Mouse (Mus musculus) cortical plate, adult 2 months (tissue): ENCODE measurements at regions not wholly inside any gene's neighbourhood (a gene's known extent, or its start where the extent isn't known, plus 50 kb on each side); places are given as distances from the start of the nearest gene placed in this dataset.
"Not testable (repeated sequence)": the region's sequence is repeated elsewhere in the genome, so short reads cannot be mapped to it uniquely, and the experiment has no call there.

Source experiments
- H3K27ac ChIP-seq: fragments of 200-500 bp; 2 replicates; pipeline ENCODE4 v1.5.1; 2012; ENCODE audit warnings: low read length, control low read depth, inconsistent platforms; ENCODE audit not compliant: insufficient read depth
- H3K4me1 ChIP-seq: fragments of 200-500 bp; 2 replicates; pipeline ENCODE4 v1.6.1; 2011; ENCODE audit warnings: low read length; ENCODE audit not compliant: control insufficient read depth, insufficient read depth
- H3K4me3 ChIP-seq: fragments of 200-500 bp; 2 replicates; pipeline ENCODE4 v1.5.1; 2011; ENCODE audit warnings: mild to moderate bottlenecking, low read length, control low read depth; ENCODE audit not compliant: insufficient read depth
- CTCF ChIP-seq: fragments of 200-500 bp; IDR thresholded peaks from 2 replicates; pipeline ENCODE4 v1.5.1; 2011; ENCODE audit warnings: mild to moderate bottlenecking, control low read depth, low read length; ENCODE audit not compliant: insufficient read depth; ENCODE audit errors: extremely low read depth
- POLR2A ChIP-seq: fragments of 200-500 bp; IDR thresholded peaks from 2 replicates; pipeline ENCODE4 v1.6.1; 2011; ENCODE audit warnings: mild to moderate bottlenecking, low read length, control low read depth; ENCODE audit not compliant: insufficient read depth; ENCODE audit errors: extremely low read depth

GRCm38 (mm10) chr1:185939914-185940313 is 177.2 kb downstream of the Lyplal1 start:
- H3K4me1 ChIP-seq = no peaks in the 10 kb centered on the region
- no peak for TF ChIP-seq CTCF
- no peak for TF ChIP-seq POLR2A
- H3K4me3 ChIP-seq = no peak overlapping the region

DNA sequence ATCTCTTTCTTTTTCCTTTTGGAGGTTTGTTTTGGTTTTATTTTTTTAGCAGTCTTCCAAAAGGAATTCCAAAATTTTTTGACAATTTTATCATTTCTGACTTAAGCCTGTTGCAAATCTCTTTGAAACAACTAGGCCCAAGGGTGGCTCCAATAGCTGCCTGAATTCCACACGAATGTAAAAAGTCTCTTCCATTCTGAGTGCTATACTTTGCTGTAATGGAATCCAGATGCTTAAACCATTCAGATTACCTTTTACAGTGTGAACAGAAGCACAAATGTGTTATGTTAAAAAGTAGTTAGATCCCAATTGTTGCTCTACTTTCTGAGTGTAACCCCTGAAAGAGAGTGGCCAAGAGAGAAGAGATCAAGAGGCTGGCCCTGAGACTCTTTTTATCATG is 176.6 kb downstream of the Lyplal1 start:
- Histone ChIP-seq H3K27ac (no peak overlapping the region), H3K4me3 (no peak overlapping the region), H3K4me1 (no peaks in the 10 kb centered on the region)
- TF ChIP-seq CTCF (no peak), POLR2A (no peak)

More at GRCm38 (mm10) chr1:185939914-185940313, 177.2 kb downstream of the Lyplal1 start:
- H3K27ac ChIP-seq = no peak overlapping the region

GRCm38 (mm10) chr1:185951163-185951562 is 165.9 kb downstream of the Lyplal1 start:
- Histone ChIP-seq H3K4me1 (no peaks in the 10 kb centered on the region), H3K4me3 (no peak overlapping the region), H3K27ac (no peak overlapping the region)
- TF ChIP-seq CTCF = no peak
- TF ChIP-seq POLR2A = no peak

DNA sequence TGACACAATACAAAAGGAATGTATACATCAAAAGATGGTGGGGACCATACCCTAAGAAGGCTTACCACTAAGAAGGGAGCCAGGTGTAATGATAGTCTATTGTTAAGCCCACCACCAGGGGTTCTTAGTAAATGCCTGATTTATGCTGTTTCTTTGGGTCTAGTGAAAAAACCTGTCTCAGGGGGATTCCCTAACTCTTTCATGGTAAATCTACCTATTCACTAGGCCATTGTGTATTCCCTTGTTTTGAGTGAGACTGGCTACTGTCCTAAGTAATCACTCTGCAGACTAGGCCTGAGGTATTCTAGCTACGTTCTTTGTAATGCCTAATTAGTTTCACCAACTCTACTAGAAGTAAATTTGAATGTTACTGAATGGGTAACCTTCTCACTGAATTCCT is 161.3 kb downstream of the Lyplal1 start:
- not testable (repeated sequence) for H3K4me3 ChIP-seq, H3K4me1 ChIP-seq, H3K27ac ChIP-seq

DNA sequence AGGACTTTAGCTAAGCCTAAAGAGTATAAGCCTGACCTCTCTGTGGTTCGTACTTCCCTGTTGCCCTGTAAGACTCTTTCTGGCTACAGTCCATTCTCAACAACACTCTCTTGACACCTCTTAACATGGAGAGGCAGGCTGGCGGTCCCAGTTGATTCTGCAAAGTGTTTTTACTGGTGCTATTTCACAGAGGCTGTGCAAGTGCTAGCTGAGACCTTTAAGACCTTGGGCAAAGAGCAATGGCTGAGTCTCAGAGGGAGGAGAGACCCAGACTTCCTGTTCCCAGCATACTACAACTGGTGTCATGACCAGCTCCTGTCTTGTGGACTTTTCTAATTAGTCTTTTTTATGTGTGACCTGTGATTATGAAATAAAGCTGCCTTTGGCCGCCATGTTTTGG is 159.6 kb downstream of the Lyplal1 start:
- Histone ChIP-seq H3K4me1 (no peaks in the 10 kb centered on the region), H3K27ac (no peak overlapping the region), H3K4me3 (no peak overlapping the region)
- no peak for TF ChIP-seq POLR2A
- TF ChIP-seq CTCF = no peak

DNA sequence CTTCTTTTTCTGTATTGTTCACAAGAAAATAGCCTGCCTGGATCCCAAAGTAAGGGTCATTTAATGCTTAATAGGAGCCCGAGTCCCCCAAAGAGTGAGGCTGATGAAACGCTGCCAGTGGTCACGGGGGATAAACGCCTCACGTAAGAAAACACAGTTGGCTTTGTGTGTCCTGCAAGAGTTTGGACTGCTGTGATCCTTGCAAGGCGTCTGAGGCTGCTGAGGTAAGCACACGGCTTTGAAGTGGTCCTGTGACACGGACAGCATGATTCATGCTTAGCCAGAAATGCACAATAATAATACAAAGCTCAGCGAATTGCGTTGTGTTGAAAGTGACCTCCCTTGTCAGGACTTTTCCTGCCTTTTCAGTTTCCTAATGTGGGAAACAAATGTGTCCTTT is 158.8 kb downstream of the Lyplal1 start:
- TF ChIP-seq POLR2A (no peak), CTCF (no peak)
- no peak overlapping the region for H3K27ac ChIP-seq
- H3K4me1 ChIP-seq = no peaks in the 10 kb centered on the region
- H3K4me3 ChIP-seq = no peak overlapping the region

DNA sequence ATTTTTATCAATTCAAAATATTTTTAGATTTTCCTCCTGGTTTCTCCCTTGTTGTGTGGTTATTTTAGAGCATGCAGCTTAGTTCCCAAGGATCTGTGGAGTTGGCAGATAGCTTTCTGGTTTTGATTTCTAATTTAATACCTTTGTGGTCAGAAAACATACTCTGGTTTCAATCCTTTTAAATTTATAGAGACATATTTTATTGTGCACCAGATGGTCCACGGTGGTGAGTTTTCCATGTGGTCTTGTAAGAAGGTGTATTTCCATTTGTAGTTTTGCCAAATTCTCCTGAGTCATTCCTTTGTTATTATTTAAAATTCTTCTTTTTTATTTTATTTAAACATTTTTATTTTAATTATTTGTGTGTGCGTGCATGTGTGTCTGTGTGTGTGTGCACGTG is 154.5 kb downstream of the Lyplal1 start:
- TF ChIP-seq CTCF (no peak), POLR2A (no peak)
- no peaks in the 10 kb centered on the region for H3K4me1 ChIP-seq
- no peak overlapping the region for H3K27ac ChIP-seq
- no peak overlapping the region for H3K4me3 ChIP-seq

GRCm38 (mm10) chr1:185963773-185964172 is 153.3 kb downstream of the Lyplal1 start:
- Histone ChIP-seq H3K4me1 (no peaks in the 10 kb centered on the region), H3K27ac (no peak overlapping the region), H3K4me3 (no peak overlapping the region)
- TF ChIP-seq POLR2A (no peak), CTCF (no peak)

- no peak for TF ChIP-seq CTCF
- TF ChIP-seq POLR2A = no peak
- Histone ChIP-seq H3K4me1 (no peaks in the 10 kb centered on the region), H3K27ac (no peak overlapping the region), H3K4me3 (no peak overlapping the region)
These were observed 152.7 kb downstream of the Lyplal1 start for GRCm38 (mm10) chr1:185964426-185964825.

DNA sequence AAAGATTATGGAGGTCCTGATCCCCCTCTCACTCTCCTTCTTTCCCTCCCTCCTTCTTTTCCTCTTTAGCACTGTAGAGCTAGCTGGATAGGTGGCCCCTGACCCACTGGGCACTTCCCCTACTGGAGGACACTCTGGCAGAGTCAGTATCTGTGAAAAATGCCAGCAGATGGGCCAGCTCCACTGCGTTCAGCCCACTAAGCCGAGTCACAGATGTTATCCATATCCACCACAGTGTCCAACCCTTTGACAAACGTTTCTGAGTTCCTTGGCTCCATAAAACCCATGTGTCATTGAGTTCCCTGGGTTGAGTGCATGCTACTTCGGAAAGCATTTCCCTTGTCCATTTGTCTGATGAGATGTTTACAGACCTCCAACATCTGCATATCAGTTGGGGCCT is 149.9 kb downstream of the Lyplal1 start:
- Histone ChIP-seq H3K4me1 (no peaks in the 10 kb centered on the region), H3K27ac (no peak overlapping the region), H3K4me3 (no peak overlapping the region)
- TF ChIP-seq POLR2A = no peak
- no peak for TF ChIP-seq CTCF

DNA sequence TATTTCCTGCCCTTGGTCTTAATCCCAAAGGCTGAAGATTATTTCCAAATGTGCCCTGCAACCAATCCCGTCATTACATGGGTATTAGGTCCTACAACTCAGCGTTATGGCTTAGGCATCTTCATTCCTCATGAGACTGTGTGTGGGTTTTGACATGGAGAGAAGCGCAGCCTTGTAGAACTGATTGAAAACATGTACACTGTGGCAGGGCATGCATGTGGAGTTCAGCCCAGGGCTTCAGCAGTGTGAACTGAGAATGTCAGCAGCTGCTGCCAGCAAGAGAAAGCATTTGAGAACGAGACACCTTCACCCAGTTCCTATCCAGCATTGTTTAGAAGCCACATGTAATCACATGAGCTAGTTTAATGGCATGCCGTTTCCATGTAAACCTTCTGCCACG is 149.3 kb downstream of the Lyplal1 start:
- Histone ChIP-seq H3K4me1 (no peaks in the 10 kb centered on the region), H3K27ac (no peak overlapping the region), H3K4me3 (no peak overlapping the region)
- no peak for TF ChIP-seq POLR2A
- TF ChIP-seq CTCF = no peak
